Mouse (Mus musculus) limb, embryonic 15.5 days (tissue): ENCODE measurements around the gene Kank1. TPM values are rescaled to one million over a fixed set of nuclear protein-coding genes. Genes with fewer than 3 reads are reported as not detected.

Experiments
- ATAC-seq: fragments of 200-750 bp; cut with Nextera tagmentation; 2 replicates; pipeline ENCODE4 v1.8.0; 2017; ENCODE audit warnings: low read depth, moderate TSS enrichment; ENCODE audit not compliant: insufficient number of reproducible peaks, low FRiP score, low TSS enrichment
- H3K27ac ChIP-seq: fragments of 300-500 bp; sonication (generic); 2 replicates; pipeline ENCODE4 v1.5.1; 2015; ENCODE audit warnings: moderate library complexity, mild to moderate bottlenecking, inconsistent platforms
- H3K27me3 ChIP-seq: fragments of 300-500 bp; sonication (generic); 2 replicates; pipeline ENCODE4 v1.6.1; 2015; ENCODE audit warnings: inconsistent platforms
- H3K36me3 ChIP-seq: fragments of 300-500 bp; sonication (generic); 2 replicates; pipeline ENCODE4 v1.6.1; 2015; ENCODE audit warnings: inconsistent platforms
- H3K4me1 ChIP-seq: fragments of 300-500 bp; sonication (generic); 2 replicates; pipeline ENCODE4 v1.6.1; 2015; ENCODE audit warnings: inconsistent platforms
- H3K4me2 ChIP-seq: fragments of 300-500 bp; sonication (generic); 2 replicates; pipeline ENCODE4 v1.6.1; 2015; ENCODE audit warnings: mild to moderate bottlenecking, inconsistent platforms
- H3K4me3 ChIP-seq: fragments of 300-500 bp; sonication (generic); 2 replicates; pipeline ENCODE4 v1.5.1; 2015; ENCODE audit warnings: mild to moderate bottlenecking, inconsistent platforms
- H3K9ac ChIP-seq: fragments of 300-500 bp; sonication (generic); 2 replicates; pipeline ENCODE4 v1.6.1; 2015; ENCODE audit warnings: inconsistent platforms
- H3K9me3 ChIP-seq: fragments of 300-500 bp; sonication (generic); 2 replicates; pipeline ENCODE4 v1.6.1; 2016; ENCODE audit warnings: inconsistent platforms
- WGBS: fragments of 180-500 bp; shearing (Covaris S2); methylation state at CpG from one replicate; pipeline ENCODE4 v1.1.7; 2015; 5-methylcytosine and 5-hydroxymethylcytosine counted together
- polyA plus RNA-seq: library from polyadenylated mRNA; unstranded; fragments of >200 nt; fragmentation: Nextera tagmentation; extraction: Ambion mirVana; gene quantifications from 2 replicates; pipeline ENCODE4 v1.2.1, GENCODE M21; 2015

Gene Kank1
- polyA plus RNA-seq, 1 experiment from 2014 or later, result 44.2 TPM

DNA sequence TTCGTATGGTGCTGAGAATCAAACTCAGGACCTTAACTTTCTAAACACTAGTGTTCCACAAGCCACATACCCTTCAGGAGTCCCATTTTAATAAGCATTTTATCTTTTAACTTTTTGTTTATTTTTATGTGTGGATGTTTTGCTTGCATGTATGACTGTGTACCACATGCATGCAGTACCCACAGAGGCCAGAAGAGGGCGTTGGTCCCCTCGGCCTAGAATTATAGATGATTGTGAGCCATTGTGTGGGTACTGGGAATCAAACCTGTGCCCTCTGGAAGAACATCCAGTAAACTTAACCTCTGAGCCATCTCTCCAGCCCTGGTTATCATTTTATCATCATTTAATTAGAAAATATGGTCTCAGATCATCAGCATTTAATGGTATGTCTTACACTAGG, 136.8 kb downstream of the Kank1 start:
- H3K36me3 ChIP-seq, result no peaks in the 10 kb centered on the region
- no peak for ATAC-seq
- no peak overlapping the region for H3K9ac ChIP-seq
- no peaks in the 10 kb centered on the region for H3K9me3 ChIP-seq
- 69% methylated on average over 3 of the region's 3 CpGs for WGBS
- H3K4me3 ChIP-seq, result no peak overlapping the region
- H3K27ac ChIP-seq, result no peak overlapping the region
- H3K4me2 ChIP-seq, result no peak overlapping the region
- H3K4me1 ChIP-seq, result peaks cover 34% of the 10 kb centered on the region
- H3K27me3 ChIP-seq, result no peaks in the 10 kb centered on the region

DNA sequence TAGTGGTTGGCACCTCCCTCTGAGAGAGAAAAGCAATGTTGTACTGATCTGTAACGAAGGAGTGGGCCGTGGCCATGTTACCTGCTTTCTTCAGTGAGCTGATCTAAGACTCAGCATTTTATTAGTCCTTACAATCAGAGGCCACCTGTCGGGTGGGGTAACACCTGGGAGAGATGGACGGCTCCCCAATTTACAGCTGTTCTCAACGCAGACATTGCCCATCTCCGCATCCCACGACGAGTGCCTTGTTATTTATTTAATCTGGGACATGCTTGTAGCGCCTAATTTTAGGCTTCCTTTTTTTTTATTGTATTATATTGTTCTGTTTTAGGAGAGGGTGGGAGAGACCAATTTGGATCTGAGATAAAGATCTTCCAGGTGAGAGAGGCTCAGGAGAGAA, 137.4 kb downstream of the Kank1 start:
- H3K9ac ChIP-seq, result no peak overlapping the region
- WGBS, result 53% methylated on average over 9 of the region's 9 CpGs
- H3K27ac ChIP-seq, result no peak overlapping the region
- H3K27me3 ChIP-seq, result no peaks in the 10 kb centered on the region
- H3K36me3 ChIP-seq, result no peaks in the 10 kb centered on the region
- H3K4me3 ChIP-seq, result no peak overlapping the region
- H3K4me1 ChIP-seq, result peaks cover 34% of the 10 kb centered on the region
- ATAC-seq, result no peak
- H3K9me3 ChIP-seq, result no peaks in the 10 kb centered on the region
- H3K4me2 ChIP-seq, result no peak overlapping the region

DNA sequence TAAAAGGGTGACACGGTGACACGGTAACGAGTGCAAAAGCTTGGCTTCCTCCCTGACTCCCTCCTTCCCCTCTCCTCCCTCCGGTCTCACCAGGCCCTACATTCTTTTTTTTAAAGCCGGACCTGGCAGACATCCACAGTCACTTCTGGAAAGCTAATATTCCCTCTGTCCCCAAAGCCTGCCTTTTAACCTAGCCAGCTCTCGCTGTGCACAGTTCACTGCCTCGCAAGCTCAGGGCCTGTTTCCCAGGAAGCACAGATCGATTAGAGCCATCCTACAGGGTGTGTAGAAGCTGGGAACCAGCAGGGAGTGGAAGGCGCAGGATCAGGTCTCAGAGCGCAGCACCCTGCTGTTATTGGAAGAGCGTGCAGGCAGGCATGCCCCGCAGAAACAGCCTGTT, 138.2 kb downstream of the Kank1 start:
- no peaks in the 10 kb centered on the region for H3K9me3 ChIP-seq
- peak overlapping the region; percentile 83 for H3K27ac ChIP-seq
- no peak overlapping the region for H3K4me3 ChIP-seq
- H3K27me3 ChIP-seq, result no peaks in the 10 kb centered on the region
- no peak overlapping the region for H3K9ac ChIP-seq
- 0 out of 2 replicates have a peak overlapping the region, but pooled peaks have one; percentile 8 for H3K4me2 ChIP-seq
- H3K4me1 ChIP-seq, result peaks cover 34% of the 10 kb centered on the region
- 0 out of 2 replicates have a peak, but pooled peaks have one; percentile 44 for ATAC-seq
- WGBS, result 7% methylated on average over 12 of the region's 12 CpGs
- no peaks in the 10 kb centered on the region for H3K36me3 ChIP-seq

DNA sequence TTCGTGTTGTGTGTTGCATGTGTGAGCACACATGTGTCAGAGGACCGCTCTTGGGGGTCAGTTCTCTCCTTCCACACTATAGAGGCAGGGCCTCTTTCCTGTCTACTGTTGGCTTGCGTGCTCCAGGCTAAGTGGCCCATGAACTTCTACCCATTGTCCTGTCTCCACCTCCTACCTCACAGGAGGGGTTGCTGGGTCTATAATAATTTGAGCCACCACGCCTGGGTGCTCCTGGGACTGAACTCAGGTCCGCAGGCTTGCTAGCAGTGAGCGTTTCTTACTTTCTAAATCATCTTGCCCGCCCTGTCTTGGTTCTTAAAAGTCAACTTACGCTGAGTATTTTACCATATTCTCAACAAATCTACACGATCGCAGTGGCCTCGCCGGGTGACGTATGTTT, 140.1 kb downstream of the Kank1 start:
- peak overlapping the region; percentile 18; the same call in 1 of the 2 replicates for H3K27ac ChIP-seq

DNA sequence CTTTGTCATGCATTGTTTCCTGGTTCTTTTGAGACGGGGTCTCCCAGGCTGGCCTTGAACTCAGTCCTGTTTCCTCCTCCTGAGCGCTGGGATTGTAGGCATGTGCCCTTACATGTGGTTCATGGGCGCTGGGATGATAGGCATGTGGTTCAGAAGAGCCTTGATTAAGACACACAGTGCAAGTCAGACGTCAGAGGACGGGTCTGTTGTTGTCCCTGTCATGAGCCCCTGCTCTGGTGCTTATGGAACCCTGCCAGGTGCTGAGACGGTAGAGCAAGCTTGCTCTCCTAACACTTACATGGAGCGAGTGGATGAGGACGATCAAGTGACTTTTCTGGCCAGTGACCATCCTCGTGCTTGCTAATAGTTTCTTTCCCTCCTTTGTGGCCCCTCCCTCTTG, 143.9 kb downstream of the Kank1 start:
- Histone ChIP-seq H3K9me3 (no peaks in the 10 kb centered on the region), H3K4me1 (peaks cover 27% of the 10 kb centered on the region), H3K36me3 (no peaks in the 10 kb centered on the region), H3K27ac (no peak overlapping the region), H3K27me3 (no peaks in the 10 kb centered on the region), H3K4me3 (no peak overlapping the region), H3K9ac (no peak overlapping the region), H3K4me2 (no peak overlapping the region)
- WGBS, result 82% methylated on average over 9 of the region's 9 CpGs
- ATAC-seq, result no peak

More for the DNA sequence above, 140.1 kb downstream of the Kank1 start:
- Histone ChIP-seq H3K9ac (no peak overlapping the region), H3K27me3 (no peaks in the 10 kb centered on the region), H3K4me2 (no peak overlapping the region), H3K36me3 (no peaks in the 10 kb centered on the region), H3K4me1 (peaks cover 39% of the 10 kb centered on the region), H3K9me3 (no peaks in the 10 kb centered on the region), H3K4me3 (no peak overlapping the region)
- no peak for ATAC-seq
- 74% methylated on average over 13 of the region's 13 CpGs for WGBS

DNA sequence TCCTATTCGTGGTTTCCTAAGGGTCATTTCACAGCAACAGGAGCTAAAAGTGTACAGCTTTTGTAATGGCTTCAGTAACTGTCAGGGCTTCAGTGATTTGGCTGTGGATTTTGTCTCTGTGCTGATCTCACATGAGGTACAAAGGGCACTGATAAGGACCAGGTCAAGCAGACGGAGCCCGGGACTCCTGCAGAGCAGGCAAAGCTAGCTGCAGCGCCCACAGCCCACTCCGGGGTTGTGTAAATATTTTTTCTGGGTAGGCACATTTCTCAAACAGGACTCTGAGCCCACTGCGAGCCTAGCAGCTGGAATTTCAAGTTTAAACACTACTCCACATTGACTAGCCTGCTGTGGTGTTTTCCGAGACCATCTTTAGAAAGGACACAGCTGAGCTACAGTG, 145.2 kb downstream of the Kank1 start:
- H3K9ac ChIP-seq, result no peak overlapping the region
- no peak overlapping the region for H3K4me2 ChIP-seq
- H3K4me3 ChIP-seq, result no peak overlapping the region
- WGBS, result 49% methylated on average over 7 of the region's 7 CpGs
- H3K36me3 ChIP-seq, result no peaks in the 10 kb centered on the region
- peak overlapping the region; percentile 62; the same call in 1 of the 2 replicates for H3K27ac ChIP-seq
- H3K27me3 ChIP-seq, result no peaks in the 10 kb centered on the region
- H3K9me3 ChIP-seq, result no peaks in the 10 kb centered on the region
- peaks cover 31% of the 10 kb centered on the region for H3K4me1 ChIP-seq
- ATAC-seq, result no peak

DNA sequence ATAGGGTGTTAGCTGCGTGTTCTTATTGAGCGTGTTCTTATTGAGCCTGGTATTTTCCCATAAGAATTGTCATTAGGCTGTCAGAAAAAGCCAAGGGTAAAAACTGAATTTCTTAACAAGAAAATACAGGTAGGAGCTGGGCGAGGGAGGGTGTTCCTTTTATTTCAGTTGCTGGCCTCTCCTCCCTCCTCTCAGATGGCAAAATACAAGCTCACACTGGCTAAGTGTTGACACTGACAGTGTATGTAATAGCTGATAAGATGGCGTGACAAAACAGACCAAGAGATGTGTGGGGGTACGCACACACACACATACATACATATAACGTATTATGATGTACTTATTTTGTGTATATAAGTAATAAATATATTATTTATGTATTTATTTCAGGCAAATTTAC, 145.7 kb downstream of the Kank1 start:
- Histone ChIP-seq H3K36me3 (no peaks in the 10 kb centered on the region), H3K27ac (peak overlapping the region; percentile 62; the same call in 1 of the 2 replicates), H3K4me2 (no peak overlapping the region), H3K27me3 (no peaks in the 10 kb centered on the region), H3K9me3 (no peaks in the 10 kb centered on the region), H3K9ac (no peak overlapping the region), H3K4me1 (peaks cover 34% of the 10 kb centered on the region), H3K4me3 (no peak overlapping the region)
- no peak for ATAC-seq
- 83% methylated on average over 6 of the region's 6 CpGs for WGBS

DNA sequence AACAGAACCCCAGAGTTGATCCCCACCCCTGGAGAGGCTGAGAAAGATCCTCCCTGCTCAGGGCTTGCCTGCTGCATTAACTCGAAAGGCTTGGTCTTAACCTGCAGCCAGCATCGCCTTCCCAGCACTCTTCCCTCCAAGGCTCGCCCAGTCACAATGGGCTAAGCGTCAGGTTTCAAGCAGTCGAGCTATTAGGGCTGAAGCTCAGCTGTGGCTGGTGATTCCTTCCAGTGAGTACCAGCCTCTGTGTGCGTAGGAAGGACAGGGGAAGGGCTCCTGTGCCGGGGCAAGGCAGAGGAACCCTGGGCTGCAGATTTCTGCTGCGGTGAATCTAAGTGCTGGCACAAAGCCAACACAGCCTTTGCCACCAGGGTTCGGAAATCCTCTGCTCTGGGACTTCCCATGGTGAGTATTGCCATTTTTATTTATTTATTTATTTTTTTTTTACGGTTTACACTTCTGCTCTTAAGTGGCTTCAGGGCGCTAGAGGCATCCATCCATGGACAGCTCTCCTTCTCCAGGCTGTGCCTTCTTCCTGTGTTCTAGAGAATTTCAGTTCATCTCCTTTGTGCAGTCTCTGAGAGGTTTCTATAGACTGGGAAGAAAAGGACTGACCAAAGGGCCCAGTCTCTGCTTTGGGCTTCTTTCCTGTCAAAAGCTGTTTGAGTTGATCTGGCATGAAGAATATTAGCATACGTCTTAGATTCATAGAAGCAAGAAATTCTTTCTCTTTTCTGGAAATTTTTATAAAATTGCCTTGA, 146.8 kb downstream of the Kank1 start:
- Histone ChIP-seq H3K4me2 (peak overlapping the region; percentile 24; the same call in 1 of the 2 replicates), H3K9me3 (no peaks in the 10 kb centered on the region), H3K9ac (no peak overlapping the region), H3K27me3 (no peaks in the 10 kb centered on the region), H3K4me3 (peak overlapping the region; percentile 15), H3K36me3 (no peaks in the 10 kb centered on the region), H3K27ac (peak overlapping the region; percentile 74), H3K4me1 (peaks cover 34% of the 10 kb centered on the region)
- ATAC-seq, result peak; percentile 71; the same call in 1 of the 2 replicates
- 12% methylated on average over 12 of the region's 12 CpGs for WGBS

DNA sequence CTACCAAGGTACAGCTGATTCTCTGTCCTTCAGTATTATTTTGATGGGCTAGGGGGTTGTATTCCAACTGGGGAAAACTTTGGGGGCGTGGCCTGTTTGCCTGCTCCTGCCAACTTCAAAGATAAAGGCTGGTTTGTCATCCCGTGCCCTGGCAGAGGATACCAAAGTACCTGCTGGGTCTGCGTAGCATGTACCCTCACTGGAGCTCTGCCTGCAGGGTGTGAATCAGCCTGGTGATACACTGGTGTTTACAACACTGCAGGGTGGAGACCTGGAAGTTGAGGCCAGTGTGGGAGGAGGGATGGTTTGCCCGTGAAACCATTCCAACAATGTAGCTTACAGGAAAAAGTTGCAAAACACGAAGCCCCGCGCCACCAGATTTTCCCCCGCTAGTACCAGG, 149.2 kb downstream of the Kank1 start:
- Histone ChIP-seq H3K27ac (peak overlapping the region; percentile 35; the same call in 1 of the 2 replicates), H3K4me1 (peaks cover 38% of the 10 kb centered on the region), H3K4me3 (no peak overlapping the region), H3K9me3 (no peaks in the 10 kb centered on the region), H3K9ac (no peak overlapping the region), H3K36me3 (no peaks in the 10 kb centered on the region), H3K27me3 (no peaks in the 10 kb centered on the region), H3K4me2 (no peak overlapping the region)
- no peak for ATAC-seq
- WGBS, result 63% methylated on average over 8 of the region's 8 CpGs

DNA sequence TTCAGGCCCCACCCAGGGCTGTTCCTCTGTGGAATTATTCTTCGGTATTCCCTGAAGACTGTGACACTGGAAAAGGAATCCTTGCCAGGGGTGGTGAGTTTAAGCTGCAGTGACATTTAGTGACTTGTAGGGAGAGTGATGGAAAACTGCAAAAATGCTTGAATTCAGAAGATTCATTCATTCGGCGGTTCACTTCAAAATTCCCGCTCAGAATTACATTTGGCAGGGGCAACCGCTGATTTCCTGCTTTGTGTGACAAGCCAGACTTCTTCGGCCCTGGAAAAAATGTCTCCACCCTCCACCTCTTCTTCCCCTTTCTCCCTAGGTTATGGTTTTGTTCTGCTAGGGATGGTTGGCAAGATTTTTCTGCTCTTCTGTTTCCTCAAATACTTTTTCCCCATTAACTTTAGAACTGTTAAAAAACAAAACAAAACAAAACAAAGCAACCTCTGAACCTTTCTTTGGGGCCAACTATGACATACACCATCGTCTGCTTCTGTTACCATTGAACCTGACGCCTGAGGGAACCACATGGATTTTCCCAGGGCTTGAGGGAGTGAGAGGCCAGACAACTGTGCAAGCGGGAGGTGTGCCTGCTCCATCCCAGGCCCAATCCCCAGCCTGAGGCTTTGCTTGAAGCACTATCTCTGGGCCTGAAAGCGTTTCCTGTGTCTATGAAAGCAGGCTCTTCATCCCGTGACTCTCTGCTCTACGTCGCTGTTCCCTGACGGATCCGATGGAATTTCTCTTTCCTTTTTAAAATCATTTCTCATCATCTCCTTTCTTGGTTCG, 150.1 kb downstream of the Kank1 start:
- Histone ChIP-seq H3K27ac (peak overlapping the region; percentile 35), H3K4me3 (no peak overlapping the region), H3K4me2 (no peak overlapping the region), H3K36me3 (no peaks in the 10 kb centered on the region), H3K9me3 (no peaks in the 10 kb centered on the region), H3K27me3 (no peaks in the 10 kb centered on the region), H3K4me1 (peaks cover 33% of the 10 kb centered on the region), H3K9ac (no peak overlapping the region)
- WGBS, result 62% methylated on average over 16 of the region's 16 CpGs
- no peak for ATAC-seq

DNA sequence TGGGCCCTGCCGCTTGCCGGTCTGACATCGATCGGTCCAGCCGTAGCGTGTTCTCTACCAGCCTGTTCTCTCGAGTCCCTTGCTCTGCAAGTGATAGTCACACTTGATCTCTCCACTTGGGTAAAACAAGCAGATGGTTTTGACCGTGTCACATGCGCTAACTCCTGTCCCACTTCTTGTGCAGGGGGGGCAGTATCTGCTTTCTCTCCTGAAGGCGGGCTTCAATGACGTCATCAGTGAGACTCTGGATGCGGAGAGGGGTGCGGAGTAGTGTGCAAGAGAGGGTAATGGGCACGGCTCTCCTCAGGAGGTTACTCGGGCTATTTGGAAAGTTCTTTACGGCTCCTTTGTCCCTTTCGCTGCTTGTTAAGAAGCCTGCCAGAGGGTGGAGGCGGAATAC, 151.1 kb downstream of the Kank1 start:
- no peak for ATAC-seq

DNA sequence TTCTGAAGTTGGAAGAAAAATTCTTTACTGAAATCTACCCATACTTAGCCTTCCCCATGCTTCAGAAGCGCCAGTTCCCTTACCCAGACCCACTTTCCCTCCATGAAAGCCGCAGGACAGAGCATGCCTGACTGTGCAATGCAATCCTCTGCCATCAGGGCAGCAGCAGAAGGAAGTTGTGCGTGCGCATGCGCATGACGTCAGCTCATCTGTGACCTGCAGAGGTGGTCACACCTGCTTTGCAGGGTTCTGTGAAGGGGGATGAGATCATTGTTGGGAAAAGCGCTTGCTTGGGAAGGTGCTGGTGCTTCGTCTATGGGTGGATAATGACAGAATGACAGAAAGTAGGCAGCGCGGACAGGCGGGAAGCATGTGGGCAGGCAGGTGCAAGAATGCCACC, 155.4 kb downstream of the Kank1 start:
- Histone ChIP-seq H3K27ac (no peak overlapping the region), H3K9me3 (no peaks in the 10 kb centered on the region), H3K4me3 (no peak overlapping the region), H3K4me2 (no peak overlapping the region), H3K9ac (no peak overlapping the region), H3K36me3 (no peaks in the 10 kb centered on the region), H3K4me1 (peaks cover 27% of the 10 kb centered on the region), H3K27me3 (no peaks in the 10 kb centered on the region)
- no peak for ATAC-seq
- 85% methylated on average over 11 of the region's 11 CpGs for WGBS

More for the DNA sequence above, 151.1 kb downstream of the Kank1 start:
- Histone ChIP-seq H3K9ac (no peak overlapping the region), H3K9me3 (no peaks in the 10 kb centered on the region), H3K4me2 (no peak overlapping the region), H3K4me1 (peaks cover 33% of the 10 kb centered on the region), H3K27ac (no peak overlapping the region), H3K36me3 (no peaks in the 10 kb centered on the region), H3K27me3 (no peaks in the 10 kb centered on the region), H3K4me3 (no peak overlapping the region)
- 87% methylated on average over 18 of the region's 18 CpGs for WGBS
